Mouse (Mus musculus): Measurements from ENCODE around the gene Morc4. TPM values are rescaled to one million over a fixed set of nuclear protein-coding genes. Genes with fewer than 3 reads are reported as not detected.

Gene Morc4
- 1 to 10 TPM; 7.7 to 9.5 TPM for total RNA-seq (2021)
- long read RNA-seq, experiment 1, partial matches to known transcripts = 1 of 6 reads
- long read RNA-seq, experiment 1, other reads (novel, unspliced or antisense) = 2 of 6 reads
- long read RNA-seq, experiment 2, partial matches to known transcripts = 0 of 8 reads
- long read RNA-seq, experiment 2, other reads (novel, unspliced or antisense) = 3 of 8 reads

- intact Hi-C loops (cut with DNase I; ENCODE audit: low total_unique reads) = no loop called here
- DNase-seq = peak; percentile 59
These were observed at the start of gene Morc4 for GRCm38 (mm10) chrX:139870938-139871791. TSS of gene Morc4 (minus strand) at chrX:139871677.

GRCm38 (mm10) chrX:139920572-139920971 lies 49.1 kb upstream of the Morc4 start:
- intact Hi-C loops (cut with DNase I; ENCODE audit: low total_unique reads) = no loop called here
- DNase-seq = no peak

- DNase-seq = no peak
- intact Hi-C loops (cut with DNase I; ENCODE audit: low total_unique reads) = no loop called here
These were observed 19.9 kb upstream of the Morc4 start for GRCm38 (mm10) chrX:139891387-139891786.

- intact Hi-C loops (cut with DNase I; ENCODE audit: low total_unique reads) = no loop called here
- DNase-seq = no peak
These were observed 11.7 kb upstream of the Morc4 start for GRCm38 (mm10) chrX:139883221-139883620.

- no peak for DNase-seq
- intact Hi-C loops (cut with DNase I; ENCODE audit: low total_unique reads) = no loop called here
These were observed 6.5 kb upstream of the Morc4 start for GRCm38 (mm10) chrX:139877936-139878335.

GRCm38 (mm10) chrX:139877105-139877504 lies 5.6 kb upstream of the Morc4 start:
- intact Hi-C loops (cut with DNase I; ENCODE audit: low total_unique reads) = no loop called here
- DNase-seq = no peak

GRCm38 (mm10) chrX:139870300-139870711 lies 1.2 kb downstream of the Morc4 start:
- intact Hi-C loops (cut with DNase I; ENCODE audit: low total_unique reads) = no loop called here
- DNase-seq = peak; percentile 49

GRCm38 (mm10) chrX:139859402-139859801 lies 12.1 kb downstream of the Morc4 start:
- DNase-seq = no peak
- intact Hi-C loops (cut with DNase I; ENCODE audit: low total_unique reads) = no loop called here

GRCm38 (mm10) chrX:139854795-139855194 lies 16.7 kb downstream of the Morc4 start:
- intact Hi-C loops (cut with DNase I; ENCODE audit: low total_unique reads) = no loop called here
- DNase-seq = no peak

- intact Hi-C loops (cut with DNase I; ENCODE audit: low total_unique reads) = no loop called here
- DNase-seq = no peak
These were observed 30.4 kb downstream of the Morc4 start for GRCm38 (mm10) chrX:139841091-139841490.

- intact Hi-C loops (cut with DNase I; ENCODE audit: low total_unique reads) = no loop called here
- no peak for DNase-seq
These were observed 32.4 kb downstream of the Morc4 start for GRCm38 (mm10) chrX:139839057-139839456.

GRCm38 (mm10) chrX:139832464-139832863 lies 39.0 kb downstream of the Morc4 start:
- intact Hi-C loops (cut with DNase I; ENCODE audit: low total_unique reads) = loop anchor here (5.0 kb wide), 1 partner anchor 50 kb away; the partner anchor contains the start of gene Ripply1
- DNase-seq = no peak

- DNase-seq = no peak
- intact Hi-C loops (cut with DNase I; ENCODE audit: low total_unique reads) = no loop called here
These were observed 42.9 kb downstream of the Morc4 start for GRCm38 (mm10) chrX:139828363-139829092.

GRCm38 (mm10) chrX:139826926-139827325 lies 44.6 kb downstream of the Morc4 start:
- no peak for DNase-seq
- intact Hi-C loops (cut with DNase I; ENCODE audit: low total_unique reads) = no loop called here

- no peak for DNase-seq
These were observed 46.1 kb downstream of the Morc4 start for GRCm38 (mm10) chrX:139825402-139825801.

GRCm38 (mm10) chrX:139815201-139815600 lies 56.3 kb downstream of the Morc4 start:
- no peak for DNase-seq
- intact Hi-C loops (cut with DNase I; ENCODE audit: low total_unique reads) = no loop called here

More at GRCm38 (mm10) chrX:139825402-139825801, 46.1 kb downstream of the Morc4 start:
- intact Hi-C loops (cut with DNase I; ENCODE audit: low total_unique reads) = no loop called here

GRCm38 (mm10) chrX:139814018-139814635 lies 57.4 kb downstream of the Morc4 start:
- DNase-seq = no peak
- intact Hi-C loops (cut with DNase I; ENCODE audit: low total_unique reads) = no loop called here

- DNase-seq = no peak
- intact Hi-C loops (cut with DNase I; ENCODE audit: low total_unique reads) = no loop called here
These were observed 58.0 kb downstream of the Morc4 start for GRCm38 (mm10) chrX:139813299-139814002.

- no peak for DNase-seq
- intact Hi-C loops (cut with DNase I; ENCODE audit: low total_unique reads) = no loop called here
These were observed 58.7 kb downstream of the Morc4 start for GRCm38 (mm10) chrX:139812636-139813298.

Data from gastrocnemius, postnatal 14 days (tissue).